Mouse (Mus musculus) bone marrow macrophage, adult 2 months (primary cell): ENCODE results near the gene Ykt6. TPM values are rescaled to one million over a fixed set of nuclear protein-coding genes. Genes with fewer than 3 reads are reported as not detected.

Source experiments
- H3K27ac ChIP-seq: 2 replicates; pipeline ENCODE4 v1.5.1; 2012; ENCODE audit warnings: low read depth, low read length; ENCODE audit not compliant: insufficient read depth
- H3K4me1 ChIP-seq: 2 replicates; pipeline ENCODE4 v1.6.1; 2012; ENCODE audit warnings: low read length; ENCODE audit not compliant: control insufficient read depth, insufficient read depth
- H3K4me3 ChIP-seq: 2 replicates; pipeline ENCODE4 v1.5.1; 2012; ENCODE audit warnings: mild to moderate bottlenecking, low read length, moderate library complexity; ENCODE audit not compliant: insufficient read depth
- CTCF ChIP-seq: IDR thresholded peaks from 2 replicates; pipeline ENCODE4 v1.5.1; 2012; ENCODE audit warnings: low read depth, mild to moderate bottlenecking, low read length, moderate library complexity
- POLR2A ChIP-seq: IDR thresholded peaks from 2 replicates; pipeline ENCODE4 v1.6.1; 2012; ENCODE audit warnings: mild to moderate bottlenecking, low read depth, low read length, borderline replicate concordance
- polyA plus RNA-seq: library from polyadenylated mRNA; stranded (reverse); fragments of >200 nt; gene quantifications from 2 replicates; pipeline ENCODE4 v1.2.4, GENCODE M21; 2012; ENCODE audit not compliant: missing spikeins, insufficient read depth, insufficient read length

The Ykt6 gene
- polyA plus RNA-seq, 1 experiment = 50.0 TPM

GRCm38 (mm10) chr11:5968223-5968622, 12.7 kb downstream of the Ykt6 start:
- Histone ChIP-seq H3K4me1 (no peaks in the 10 kb centered on the region), H3K27ac (no peak overlapping the region), H3K4me3 (no peak overlapping the region)
- TF ChIP-seq CTCF (no peak), POLR2A (no peak)

- Histone ChIP-seq H3K27ac (no peak overlapping the region), H3K4me1 (peaks cover 7% of the 10 kb centered on the region; the same call in 1 of the 2 replicates), H3K4me3 (no peak overlapping the region)
- TF ChIP-seq CTCF (no peak), POLR2A (no peak)
Observed at GRCm38 (mm10) chr11:5971202-5971601, 15.7 kb downstream of the Ykt6 start.

- H3K27ac ChIP-seq = no peak overlapping the region
- TF ChIP-seq POLR2A (no peak), CTCF (no peak)
- H3K4me3 ChIP-seq = no peak overlapping the region
- H3K4me1 ChIP-seq = peaks cover 7% of the 10 kb centered on the region; the same call in 1 of the 2 replicates
Observed at GRCm38 (mm10) chr11:5973151-5973550, 17.7 kb downstream of the Ykt6 start.

GRCm38 (mm10) chr11:5974053-5974452, 18.6 kb downstream of the Ykt6 start:
- H3K4me1 ChIP-seq = peaks cover 7% of the 10 kb centered on the region; the same call in 1 of the 2 replicates
- H3K27ac ChIP-seq = no peak overlapping the region
- no peak overlapping the region for H3K4me3 ChIP-seq
- TF ChIP-seq POLR2A = no peak
- no peak for TF ChIP-seq CTCF

GRCm38 (mm10) chr11:5975068-5975467, 19.6 kb downstream of the Ykt6 start:
- TF ChIP-seq CTCF (no peak), POLR2A (no peak)
- H3K27ac ChIP-seq = no peak overlapping the region
- no peak overlapping the region for H3K4me3 ChIP-seq
- peaks cover 7% of the 10 kb centered on the region; the same call in 1 of the 2 replicates for H3K4me1 ChIP-seq

- Histone ChIP-seq H3K27ac (no peak overlapping the region), H3K4me1 (peaks cover 7% of the 10 kb centered on the region; the same call in 1 of the 2 replicates), H3K4me3 (no peak overlapping the region)
- TF ChIP-seq CTCF = no peak
- no peak for TF ChIP-seq POLR2A
Observed at GRCm38 (mm10) chr11:5976106-5976505, 20.6 kb downstream of the Ykt6 start.

- H3K4me1 ChIP-seq = peaks cover 4% of the 10 kb centered on the region; the same call in 1 of the 2 replicates
- H3K27ac ChIP-seq = no peak overlapping the region
- no peak overlapping the region for H3K4me3 ChIP-seq
- no peak for TF ChIP-seq CTCF
- TF ChIP-seq POLR2A = no peak
Observed at GRCm38 (mm10) chr11:5979088-5979487, 23.6 kb downstream of the Ykt6 start.

GRCm38 (mm10) chr11:5980108-5980507, 24.6 kb downstream of the Ykt6 start:
- Histone ChIP-seq H3K27ac (no peak overlapping the region), H3K4me3 (no peak overlapping the region), H3K4me1 (no peaks in the 10 kb centered on the region)
- TF ChIP-seq POLR2A = no peak
- TF ChIP-seq CTCF = no peak

GRCm38 (mm10) chr11:5980561-5980960, 25.1 kb downstream of the Ykt6 start:
- Histone ChIP-seq H3K27ac (no peak overlapping the region), H3K4me3 (no peak overlapping the region), H3K4me1 (no peaks in the 10 kb centered on the region)
- TF ChIP-seq CTCF = no peak
- no peak for TF ChIP-seq POLR2A

- TF ChIP-seq POLR2A (no peak), CTCF (no peak)
- H3K4me3 ChIP-seq = no peak overlapping the region
- no peak overlapping the region for H3K27ac ChIP-seq
- H3K4me1 ChIP-seq = no peaks in the 10 kb centered on the region
Observed at GRCm38 (mm10) chr11:5981323-5981722, 25.8 kb downstream of the Ykt6 start.

- H3K4me1 ChIP-seq = no peaks in the 10 kb centered on the region
- TF ChIP-seq POLR2A = no peak
- TF ChIP-seq CTCF = no peak
- H3K4me3 ChIP-seq = no peak overlapping the region
- H3K27ac ChIP-seq = no peak overlapping the region
Observed at GRCm38 (mm10) chr11:5983629-5984028, 28.1 kb downstream of the Ykt6 start.
